Mouse (Mus musculus) adrenal gland, adult (tissue): ENCODE data around the gene Tmem86b.
"Not testable (repeated sequence)": the region's sequence is repeated elsewhere in the genome, so short reads cannot be mapped to it uniquely, and the experiment has no call there.

Experiments
- DNase-seq, 2 experiments: peaks; one replicate each; pipeline ENCODE4 v3.0.0; 2022 to 2023; ENCODE audit warnings: low spot score in 1 of 2; ENCODE audit not compliant: inconsistent age in 2 of 2

Gene Tmem86b

DNA sequence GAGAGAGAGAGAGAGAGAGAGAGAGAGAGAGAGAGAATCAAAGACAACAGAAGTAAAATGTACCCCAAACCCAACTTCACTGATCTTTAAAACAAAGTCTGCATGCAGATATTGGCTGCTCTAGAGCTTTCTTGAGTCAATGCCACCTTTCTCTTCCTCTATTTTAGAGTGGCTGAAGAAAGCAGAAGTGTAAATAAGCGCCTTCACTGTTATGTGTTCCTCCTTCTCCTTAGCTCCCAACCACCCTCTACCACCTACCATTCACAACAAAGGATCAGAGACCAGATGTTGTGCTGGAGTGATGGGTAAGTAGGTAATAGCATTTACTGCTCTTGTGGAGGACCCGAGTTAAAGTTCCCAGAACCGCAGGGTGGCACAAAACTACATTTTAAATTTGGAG, 49.7 kb downstream of the Tmem86b start:
- DNase-seq = not testable (repeated sequence)
